Mouse (Mus musculus) kidney, adult 2 months (tissue): Measurements from ENCODE around the gene Sec1.

Experiments used
- CTCF ChIP-seq: fragments of 200-500 bp; conservative IDR thresholded peaks from 2 replicates; pipeline ENCODE4 v1.5.1; 2011; ENCODE audit warnings: low read depth, mild to moderate bottlenecking, control low read depth, low read length, moderate library complexity, mixed read lengths; ENCODE audit not compliant: insufficient read depth, insufficient read length
- POLR2A ChIP-seq: fragments of 200-500 bp; IDR thresholded peaks from one replicate; pipeline ENCODE4 v1.6.1; 2011; ENCODE audit warnings: low read depth, low read length, control low read depth

DNA sequence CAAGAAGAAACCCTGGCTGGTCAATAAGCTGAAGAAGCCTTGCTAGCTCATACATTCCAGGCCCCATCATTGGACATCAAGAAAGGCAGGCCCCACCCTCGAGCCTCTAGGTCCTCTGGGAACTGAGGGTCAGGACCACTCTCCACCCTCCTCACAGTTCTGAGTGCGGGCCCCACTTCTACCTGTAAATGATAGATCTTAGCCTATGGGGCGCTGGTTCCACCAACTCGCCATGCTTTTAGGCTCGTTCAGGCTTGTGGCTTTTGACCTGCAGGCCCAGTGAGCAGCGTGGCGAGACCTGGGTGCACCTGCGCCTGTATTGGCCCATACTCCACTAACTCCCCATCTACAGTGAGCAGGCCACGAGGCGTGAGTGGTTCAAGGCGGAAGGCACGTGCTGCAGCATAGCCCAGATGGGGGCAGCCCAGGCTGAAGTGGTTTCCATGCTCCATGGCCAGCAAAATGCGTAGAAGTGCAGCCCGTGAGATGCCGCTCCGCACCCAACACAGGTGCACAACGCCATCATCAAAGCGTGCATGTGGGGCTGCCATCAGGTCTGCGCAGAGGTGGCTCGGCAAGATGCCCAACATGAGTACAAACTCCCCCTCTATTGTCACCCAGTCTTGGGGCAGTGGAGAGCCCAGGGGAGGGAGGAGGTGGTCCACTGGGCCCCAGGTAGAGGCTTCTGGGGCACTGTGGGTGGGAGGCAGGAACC lies 16.4 kb upstream of the Sec1 start:
- TF ChIP-seq POLR2A (peak; percentile 90), CTCF (no peak)
